Mouse (Mus musculus) intestine, embryonic 16.5 days (tissue): ENCODE results near the gene Erf. TPM values are rescaled to one million over a fixed set of nuclear protein-coding genes. Genes with fewer than 3 reads are reported as not detected.

ENCODE experiments used
- ATAC-seq: fragments of 200-750 bp; cut with Nextera tagmentation; 2 replicates; pipeline ENCODE4 v1.8.0; 2017; ENCODE audit warnings: moderate TSS enrichment, moderate library complexity
- H3K27ac ChIP-seq: fragments of 300-500 bp; sonication (generic); 2 replicates; pipeline ENCODE4 v1.5.1; 2014; ENCODE audit warnings: mild to moderate bottlenecking, low read length
- H3K27me3 ChIP-seq: fragments of 300-500 bp; sonication (generic); replicated peaks from 2 replicates; pipeline ENCODE4 v1.6.1; 2014; ENCODE audit warnings: low read length, control low read depth, mixed read lengths; ENCODE audit not compliant: control insufficient read depth, insufficient read depth
- H3K36me3 ChIP-seq: fragments of 300-500 bp; sonication (generic); 2 replicates; pipeline ENCODE4 v1.6.1; 2014; ENCODE audit warnings: low read length, control low read depth; ENCODE audit not compliant: control insufficient read depth, insufficient read depth
- H3K4me1 ChIP-seq: fragments of 300-500 bp; sonication (generic); 2 replicates; pipeline ENCODE4 v1.6.1; 2014; ENCODE audit warnings: low read length, control low read depth, mixed read lengths; ENCODE audit not compliant: control insufficient read depth, insufficient read depth
- H3K4me2 ChIP-seq: fragments of 300-500 bp; sonication (generic); 2 replicates; pipeline ENCODE4 v1.6.1; 2014; ENCODE audit warnings: low read depth, low read length, control low read depth
- H3K4me3 ChIP-seq: fragments of 300-500 bp; sonication (generic); 2 replicates; pipeline ENCODE4 v1.5.1; 2014; ENCODE audit warnings: mild to moderate bottlenecking, low read length
- H3K9ac ChIP-seq: fragments of 300-500 bp; sonication (generic); 2 replicates; pipeline ENCODE4 v1.6.1; 2014; ENCODE audit warnings: low read depth, low read length
- H3K9me3 ChIP-seq: fragments of 300-500 bp; sonication (generic); 2 replicates; pipeline ENCODE4 v1.6.1; 2016; ENCODE audit warnings: low read length, control low read depth; ENCODE audit not compliant: control insufficient read depth
- WGBS: fragments of 180-500 bp; shearing (Covaris S2); extraction: QIAGEN DNeasy Blood & Tissue Kit; methylation state at CpG from one replicate; pipeline ENCODE4 v1.1.7; 2014; 5-methylcytosine and 5-hydroxymethylcytosine counted together
- polyA plus RNA-seq: library from polyadenylated mRNA; unstranded; fragments of >200 nt; fragmentation: Nextera tagmentation; extraction: Ambion mirVana; gene quantifications from 2 replicates; pipeline ENCODE4 v1.2.1, GENCODE M21; 2015

The Erf gene
- polyA plus RNA-seq, 1 experiment from 2014 or later = 6.6 TPM

DNA sequence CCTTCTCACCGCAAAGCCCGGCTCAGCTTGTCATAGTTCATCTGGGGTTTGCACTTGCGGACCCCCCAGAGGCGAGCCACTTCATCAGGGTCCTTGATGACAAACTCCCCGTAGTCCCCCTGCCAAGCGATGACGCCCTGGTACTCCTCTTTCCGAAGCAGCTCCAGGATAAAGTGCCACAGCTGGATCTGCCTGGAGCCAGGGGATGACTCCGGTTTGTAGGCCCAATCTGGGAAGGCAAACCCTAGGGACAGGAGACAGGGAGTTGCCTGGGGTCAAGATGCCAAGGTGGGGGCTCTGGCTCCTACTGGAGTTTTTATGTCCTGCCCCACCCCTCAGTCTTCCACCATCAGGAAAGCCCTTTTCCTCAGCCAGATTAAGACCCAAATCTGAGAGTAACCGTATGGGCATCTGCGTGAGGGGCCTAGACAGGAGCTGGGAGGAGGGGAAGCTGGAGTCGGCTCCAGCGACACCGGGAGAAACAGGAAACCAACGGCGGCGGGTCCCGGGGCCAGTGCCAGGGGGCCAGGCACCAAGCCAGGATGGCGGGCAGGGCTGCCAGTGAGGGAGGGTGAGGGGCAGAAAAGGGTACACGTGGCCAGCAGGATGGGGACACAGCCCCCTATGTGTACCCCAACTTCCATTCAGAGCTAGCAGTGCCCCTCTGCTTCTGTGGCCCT, 4.3 kb downstream of the Erf start:
- peak overlapping the region; percentile 90 for H3K4me2 ChIP-seq
- peaks cover 14% of the 10 kb centered on the region; the same call in 1 of the 2 replicates for H3K36me3 ChIP-seq
- ATAC-seq = no peak
- peak overlapping the region; percentile 60 for H3K27ac ChIP-seq
- 60% methylated on average over 20 of the region's 20 CpGs for WGBS
- H3K27me3 ChIP-seq = no peaks in the 10 kb centered on the region
- H3K4me1 ChIP-seq = peaks cover 37% of the 10 kb centered on the region
- H3K9ac ChIP-seq = peak overlapping the region; percentile 95
- H3K9me3 ChIP-seq = no peaks in the 10 kb centered on the region
- 0 out of 2 replicates have a peak overlapping the region, but pooled peaks have one; percentile 6 for H3K4me3 ChIP-seq

DNA sequence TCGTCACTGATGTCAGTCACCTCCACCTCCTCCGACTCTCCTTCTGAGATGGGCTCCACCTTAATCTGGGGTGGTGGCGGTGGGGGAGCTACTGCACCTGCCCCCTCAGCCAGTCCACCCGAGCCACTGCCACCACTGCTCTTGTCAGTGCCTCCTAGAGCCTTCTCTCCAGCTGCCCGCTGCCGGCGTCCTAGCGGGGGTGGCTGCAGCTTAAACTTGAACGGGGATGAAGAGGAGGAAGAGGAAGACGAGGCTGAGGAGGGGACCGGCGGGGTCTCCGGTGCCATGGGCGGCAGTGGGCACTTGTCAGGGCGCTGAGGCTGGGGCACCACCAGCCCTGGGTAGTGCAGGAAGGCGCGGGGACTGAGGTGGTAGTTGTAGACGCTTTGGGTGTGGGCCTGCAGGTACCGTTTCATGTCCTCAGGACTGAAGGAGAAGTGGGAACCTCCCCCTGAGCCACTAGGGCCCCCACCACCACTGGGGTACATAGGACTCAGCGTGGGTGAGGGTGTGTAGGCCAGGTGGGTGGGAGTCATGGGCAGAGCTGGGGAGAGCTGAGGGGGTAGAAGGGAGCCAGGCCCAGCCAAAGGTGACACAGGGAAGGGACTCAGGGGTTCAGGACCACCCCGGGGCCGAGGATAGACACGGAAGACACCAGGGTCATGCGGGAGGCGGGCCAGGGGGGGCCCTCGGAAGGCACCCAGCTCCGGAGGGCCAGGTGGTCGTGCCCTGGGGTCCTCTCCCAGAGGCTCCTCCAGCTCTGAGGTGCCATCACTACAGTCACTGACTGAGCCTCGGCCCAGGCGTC, 5.8 kb downstream of the Erf start:
- no peak for ATAC-seq
- no peaks in the 10 kb centered on the region for H3K9me3 ChIP-seq
- H3K27me3 ChIP-seq = no peaks in the 10 kb centered on the region
- no peak overlapping the region for H3K27ac ChIP-seq
- H3K9ac ChIP-seq = no peak overlapping the region
- peaks cover 14% of the 10 kb centered on the region; the same call in 1 of the 2 replicates for H3K36me3 ChIP-seq
- WGBS = 87% methylated on average over 30 of the region's 30 CpGs
- no peak overlapping the region for H3K4me2 ChIP-seq
- no peak overlapping the region for H3K4me3 ChIP-seq
- H3K4me1 ChIP-seq = peaks cover 39% of the 10 kb centered on the region

DNA sequence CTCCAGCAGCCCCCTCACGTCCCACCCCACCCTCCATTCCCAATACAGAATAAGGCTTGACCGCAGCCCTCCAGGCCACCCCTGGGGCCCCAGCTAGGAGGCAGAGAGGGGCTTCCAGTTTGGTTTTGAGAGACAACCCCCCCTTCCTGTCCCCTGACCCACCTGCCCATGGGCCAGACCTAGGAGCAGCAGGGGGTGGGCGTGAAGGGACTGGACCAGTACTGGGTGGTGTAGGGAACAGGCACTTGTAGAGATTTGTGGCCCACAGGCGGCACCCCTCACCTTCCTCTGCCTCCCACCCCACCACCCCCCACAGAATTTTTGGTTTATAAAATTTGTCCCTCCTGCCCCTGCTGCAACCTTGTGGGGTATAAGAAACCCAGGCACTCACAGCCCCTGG, 7.2 kb downstream of the Erf start:
- ATAC-seq = no peak
- Histone ChIP-seq H3K27me3 (no peaks in the 10 kb centered on the region), H3K4me1 (peaks cover 39% of the 10 kb centered on the region), H3K36me3 (peaks cover 14% of the 10 kb centered on the region; the same call in 1 of the 2 replicates), H3K27ac (no peak overlapping the region), H3K4me3 (no peak overlapping the region), H3K9me3 (no peaks in the 10 kb centered on the region), H3K4me2 (no peak overlapping the region), H3K9ac (no peak overlapping the region; the same call in 1 of the 2 replicates)
- 93% methylated on average over 4 of the region's 4 CpGs for WGBS

DNA sequence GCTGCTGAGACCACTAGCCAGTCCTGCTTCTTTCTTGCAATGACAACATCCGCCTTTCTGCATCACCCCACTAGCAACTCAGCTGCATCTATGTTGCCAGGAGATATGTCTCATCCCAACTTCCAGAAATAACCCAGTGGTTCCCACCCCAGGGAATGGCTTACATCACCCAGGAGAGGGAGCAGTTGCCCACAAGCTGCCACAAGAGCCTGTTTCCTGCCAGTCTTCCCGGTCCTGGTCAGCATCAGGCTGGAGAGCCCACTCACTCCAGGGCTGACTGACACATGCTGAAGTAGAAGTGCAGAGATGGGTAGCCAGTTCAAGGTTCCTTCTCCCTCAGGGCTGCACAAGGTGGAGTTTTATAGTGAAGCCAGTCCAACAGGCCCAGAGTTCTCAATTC, 9.5 kb downstream of the Erf start:
- Histone ChIP-seq H3K36me3 (peaks cover 14% of the 10 kb centered on the region; the same call in 1 of the 2 replicates), H3K9me3 (no peaks in the 10 kb centered on the region), H3K4me2 (no peak overlapping the region), H3K27me3 (no peaks in the 10 kb centered on the region), H3K4me1 (peaks cover 23% of the 10 kb centered on the region), H3K9ac (no peak overlapping the region), H3K4me3 (no peak overlapping the region), H3K27ac (no peak overlapping the region)
- no peak for ATAC-seq
- WGBS = 26% methylated on average over 2 of the region's 2 CpGs

DNA sequence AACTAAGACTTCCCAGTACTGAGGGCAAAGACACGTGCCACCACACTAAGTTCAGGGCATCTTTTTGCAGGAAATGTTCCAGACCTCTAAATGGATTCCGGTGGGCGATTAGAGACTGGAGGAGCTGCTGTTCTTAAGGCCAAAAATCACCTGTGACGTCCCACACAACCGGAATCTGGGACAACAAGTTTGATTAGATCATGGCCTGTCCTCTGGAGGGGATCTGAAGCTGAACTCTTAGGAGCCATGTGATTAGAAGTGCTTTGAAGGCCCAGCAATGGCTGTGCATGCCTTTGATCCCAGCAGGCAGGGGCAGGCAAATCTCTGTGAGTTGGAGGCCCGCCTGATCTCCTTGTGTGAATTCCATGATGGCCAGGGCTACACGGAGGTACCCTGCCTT, 9.9 kb downstream of the Erf start:
- no peak for ATAC-seq
- Histone ChIP-seq H3K36me3 (peaks cover 12% of the 10 kb centered on the region; the same call in 1 of the 2 replicates), H3K4me3 (no peak overlapping the region), H3K9me3 (no peaks in the 10 kb centered on the region), H3K4me1 (peaks cover 23% of the 10 kb centered on the region), H3K9ac (no peak overlapping the region), H3K27ac (no peak overlapping the region), H3K27me3 (no peaks in the 10 kb centered on the region), H3K4me2 (no peak overlapping the region)
- WGBS = 66% methylated on average over 7 of the region's 7 CpGs

DNA sequence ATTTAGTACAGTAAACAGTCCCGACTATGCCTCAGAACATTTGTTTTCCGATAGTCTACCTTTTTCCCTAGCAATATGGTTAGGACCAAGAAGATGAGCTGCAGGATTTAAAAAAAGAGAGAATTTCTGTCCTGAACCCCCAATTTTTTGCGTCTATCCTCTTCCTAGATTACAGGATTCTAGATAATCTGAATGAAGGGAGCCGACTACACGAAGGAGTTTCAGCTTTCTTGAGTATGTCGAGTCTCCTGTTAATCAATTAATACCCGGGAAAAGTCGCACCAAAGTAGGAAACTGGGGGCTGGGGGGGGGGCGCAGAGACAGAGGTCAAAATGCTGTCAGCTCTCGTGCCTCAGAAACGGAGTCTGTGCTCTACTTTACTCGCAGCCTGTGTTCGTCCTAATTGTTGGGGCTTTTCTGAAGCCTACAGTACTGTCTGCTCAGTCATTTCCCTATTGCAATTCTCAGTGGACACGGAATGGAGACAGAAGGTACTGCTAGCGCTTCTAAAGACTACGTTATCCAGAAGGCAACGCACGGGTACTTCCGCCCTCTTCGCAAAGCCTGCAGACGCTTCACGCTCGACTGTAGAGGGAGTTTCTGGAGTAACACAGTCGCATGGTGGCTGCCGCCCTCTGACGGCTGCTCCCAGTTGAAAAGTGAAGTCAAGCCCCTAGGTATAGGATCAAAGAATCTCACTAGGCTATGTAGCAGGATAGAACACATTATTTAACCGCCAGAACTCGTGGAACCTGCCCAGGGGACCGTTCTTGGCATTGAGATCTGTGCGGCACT, 11.5 kb downstream of the Erf start:
- Histone ChIP-seq H3K36me3 (0 out of 2 replicates have a peak, but pooled peaks cover 7% of the 10 kb centered on the region), H3K4me3 (peak overlapping the region; percentile 89), H3K4me2 (peak overlapping the region; percentile 78), H3K9me3 (no peaks in the 10 kb centered on the region), H3K27me3 (no peaks in the 10 kb centered on the region), H3K4me1 (peaks cover 24% of the 10 kb centered on the region), H3K27ac (peak overlapping the region; percentile 90), H3K9ac (peak overlapping the region; percentile 68)
- 2% methylated on average over 30 of the region's 30 CpGs for WGBS
- peak; percentile 51 for ATAC-seq

DNA sequence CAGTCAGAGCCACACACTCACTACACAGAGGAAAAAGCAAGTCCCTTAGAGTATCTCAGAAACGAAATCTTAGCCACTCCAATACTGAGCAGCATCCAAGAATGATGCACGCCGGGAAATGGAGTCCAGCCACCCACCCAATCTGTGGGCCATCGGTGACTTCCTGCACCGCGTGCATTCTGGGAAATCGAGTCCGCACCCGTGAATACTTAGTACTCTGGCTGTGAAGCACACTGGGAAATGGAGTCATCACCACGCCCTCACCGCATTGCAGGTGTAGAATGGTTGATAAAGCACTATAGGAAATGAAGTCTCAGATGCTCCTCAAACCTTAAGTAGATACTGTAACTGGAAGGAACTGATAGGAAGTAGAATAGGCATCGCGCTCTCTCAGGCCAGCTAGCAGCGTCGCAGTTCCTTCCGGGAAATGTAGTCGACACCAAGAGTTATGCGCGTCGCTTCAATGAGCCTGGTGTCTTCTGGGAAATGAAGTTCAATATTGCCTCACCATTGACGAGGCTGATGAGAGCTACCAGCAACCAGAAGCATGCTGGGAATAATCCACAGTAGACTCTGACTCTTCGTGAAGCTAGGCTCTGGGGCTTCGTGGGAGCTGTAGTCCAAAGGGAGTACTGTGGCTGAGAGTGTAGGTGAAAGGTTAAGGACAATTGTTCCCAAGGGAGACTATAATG, 12.4 kb downstream of the Erf start:
- no peaks in the 10 kb centered on the region for H3K27me3 ChIP-seq
- H3K9me3 ChIP-seq = no peaks in the 10 kb centered on the region
- under 1% methylated on average over 23 of the region's 23 CpGs for WGBS
- peak; percentile 93 for ATAC-seq
- peak overlapping the region; percentile 90 for H3K27ac ChIP-seq
- H3K9ac ChIP-seq = peak overlapping the region; percentile 98; the same call in 1 of the 2 replicates
- H3K4me3 ChIP-seq = peak overlapping the region; percentile 89
- peak overlapping the region; percentile 78 for H3K4me2 ChIP-seq
- H3K4me1 ChIP-seq = peaks cover 24% of the 10 kb centered on the region
- H3K36me3 ChIP-seq = peaks cover 8% of the 10 kb centered on the region

DNA sequence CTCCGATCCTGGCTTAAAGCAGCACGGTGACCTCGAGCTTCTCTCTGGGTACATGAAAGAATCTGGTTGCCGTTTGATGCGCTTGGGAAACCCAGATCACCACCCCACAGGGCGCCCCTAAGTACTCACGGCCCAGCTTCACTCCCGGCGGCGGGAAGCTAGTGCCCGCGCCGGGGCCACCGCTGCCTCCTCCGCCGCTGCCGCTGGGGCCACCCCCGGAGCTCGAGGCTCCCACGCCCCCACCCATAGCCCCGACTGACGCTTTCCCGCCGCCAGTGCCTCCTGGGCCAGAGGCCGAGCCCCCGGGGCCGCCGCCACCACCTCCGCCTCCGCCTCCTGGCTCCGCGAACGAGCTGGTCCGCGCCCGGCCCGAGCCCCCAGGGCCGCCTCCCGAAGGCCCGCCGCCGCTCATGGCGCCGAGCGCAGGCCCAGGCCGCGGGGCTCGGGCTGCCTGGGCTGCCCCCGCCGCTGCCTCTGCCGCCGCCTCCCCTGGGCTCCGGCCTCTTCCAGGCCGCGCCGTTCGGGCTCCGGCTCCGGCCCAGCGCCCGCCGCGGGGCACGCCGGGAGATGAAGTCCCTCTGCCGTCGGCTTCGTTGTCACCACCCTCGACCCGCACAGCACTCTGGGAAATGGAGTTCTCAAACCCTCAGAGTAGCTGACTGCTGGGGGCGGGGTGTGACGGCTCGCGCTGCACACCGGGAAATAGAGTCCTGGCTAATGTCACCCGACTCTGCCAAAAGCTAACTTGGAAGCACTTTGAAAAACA, 13.1 kb downstream of the Erf start, which contains the start of gene Gsk3a:
Gsk3a (minus strand) TSS at position 603 of the 766 bp plus-strand sequence.
- peak within 1 kb of the TSS; percentile 90 for H3K27ac ChIP-seq
- peak within 1 kb of the TSS; percentile 78 for H3K4me2 ChIP-seq
- H3K4me1 ChIP-seq = peaks cover 30% of the 10 kb centered on the region
- no peaks in the 10 kb centered on the region for H3K9me3 ChIP-seq
- peak; percentile 84 for ATAC-seq
- H3K4me3 ChIP-seq = peak within 1 kb of the TSS; percentile 89
- WGBS = under 1% methylated on average over 58 of the region's 76 CpGs
- peaks cover 6% of the 10 kb centered on the region for H3K36me3 ChIP-seq
- H3K27me3 ChIP-seq = no peaks in the 10 kb centered on the region
- H3K9ac ChIP-seq = peak within 1 kb of the TSS; percentile 98
